Mouse (Mus musculus) left cerebral cortex, adult 8-10 months (tissue): ENCODE data around the gene Gm20388. TPM values are rescaled to one million over a fixed set of nuclear protein-coding genes. Genes with fewer than 3 reads are reported as not detected.

ENCODE experiments used
- DNase-seq, 2 experiments: peaks; one replicate each; pipeline ENCODE4 v3.0.0; 2022; ENCODE audit warnings: low spot score in 2 of 2
- total RNA-seq, 4 experiments: library from RNA; stranded (reverse); gene quantifications; 2 replicates each; pipeline ENCODE4 v1.2.4; 2022

Gm20388 gene
- total RNA-seq, 4 experiments from 2014 or later, result 10.4 to 20.8 (median 16.4) TPM

- DNase-seq, result no peak
These were observed 2350.1 kb downstream of the Gm20388 start for GRCm38 (mm10) chr8:122260755-122261154.

DNA sequence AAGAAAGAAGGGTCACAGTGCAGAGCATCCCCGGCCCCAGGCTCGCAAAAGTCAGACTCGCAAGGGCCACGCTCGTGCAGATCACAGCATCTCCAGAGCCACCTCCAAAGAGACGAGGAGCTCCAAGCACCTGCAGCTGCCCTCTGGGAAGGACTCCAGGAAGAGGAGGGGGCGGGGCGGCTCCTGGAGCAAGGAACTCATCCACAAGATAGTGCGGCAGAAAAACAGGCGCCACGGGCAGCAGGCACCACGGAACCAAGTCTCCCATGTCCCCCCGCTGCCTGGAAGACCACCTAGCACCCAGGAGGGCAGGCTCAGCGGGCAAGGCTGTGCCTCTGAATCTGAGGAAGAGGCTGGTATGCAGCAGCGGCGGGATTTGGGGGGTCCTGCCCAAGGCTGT, 2352.2 kb downstream of the Gm20388 start:
- DNase-seq, result no peak

GRCm38 (mm10) chr8:122264243-122264642, 2353.6 kb downstream of the Gm20388 start:
- DNase-seq, result peak in 1 of 2 experiments; percentile 52

DNA sequence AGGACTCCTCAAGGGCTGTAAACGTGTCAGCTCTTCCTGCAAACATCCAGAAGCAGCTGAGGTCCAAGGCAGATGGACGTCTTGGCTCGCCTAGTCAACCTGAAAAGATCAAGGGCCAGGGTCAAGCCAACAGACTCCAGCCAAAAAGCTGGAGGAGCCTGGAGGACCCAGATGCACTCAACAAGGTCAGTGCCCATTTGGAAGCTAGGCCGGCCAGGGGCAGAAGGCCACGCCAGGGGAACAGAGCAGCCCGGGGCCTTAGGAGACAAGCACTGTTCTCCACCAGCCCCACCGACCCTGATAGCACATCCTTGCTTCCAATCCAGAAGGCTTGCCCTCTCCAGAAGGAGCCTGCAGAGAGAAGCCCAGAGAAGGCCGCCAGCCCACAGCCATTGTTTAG, 2354.9 kb downstream of the Gm20388 start:
- DNase-seq, result no peak

- DNase-seq, result no peak
These were observed 2356.2 kb downstream of the Gm20388 start for GRCm38 (mm10) chr8:122266867-122267266.

DNA sequence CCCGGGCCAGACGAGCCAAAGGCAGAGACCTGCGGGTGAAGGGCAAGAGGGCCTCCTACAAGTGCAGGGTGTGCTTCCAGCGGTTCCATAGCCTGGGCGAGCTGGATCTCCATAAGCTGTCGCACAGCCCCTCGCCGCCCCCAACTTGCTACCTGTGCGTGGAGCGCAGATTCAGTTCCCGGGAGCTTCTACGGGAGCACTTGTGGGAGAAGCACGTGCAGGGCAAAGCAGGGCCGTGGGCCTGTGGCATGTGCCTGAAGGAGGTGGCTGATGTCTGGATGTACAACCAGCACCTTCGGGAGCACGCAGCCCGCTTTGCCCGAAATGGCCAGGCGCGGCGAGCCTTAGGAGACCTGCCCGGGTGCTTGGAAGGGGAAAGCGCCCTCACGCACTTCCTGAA, 2358.2 kb downstream of the Gm20388 start:
- DNase-seq, result no peak

DNA sequence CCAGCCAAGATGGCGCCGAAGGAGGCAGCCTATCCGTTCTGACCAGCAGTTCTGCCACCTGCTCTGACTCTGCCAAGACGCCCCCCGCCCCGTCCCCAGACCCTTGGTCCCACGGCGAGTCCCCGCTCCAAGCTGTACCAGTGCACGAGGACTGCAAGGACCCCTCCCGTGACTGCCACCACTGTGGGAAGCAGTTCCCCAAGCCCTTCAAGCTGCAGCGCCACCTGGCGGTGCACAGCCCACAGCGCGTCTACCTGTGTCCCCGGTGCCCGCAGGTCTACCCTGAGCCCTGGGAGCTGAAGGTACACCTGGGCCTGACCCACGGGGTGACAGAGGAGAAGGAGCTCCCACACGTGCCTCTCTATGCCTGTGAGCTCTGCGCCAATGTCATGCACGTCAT, 2358.8 kb downstream of the Gm20388 start:
- peak; percentile 52 to 84 for DNase-seq

GRCm38 (mm10) chr8:122270555-122270954, 2359.9 kb downstream of the Gm20388 start:
- no peak for DNase-seq

DNA sequence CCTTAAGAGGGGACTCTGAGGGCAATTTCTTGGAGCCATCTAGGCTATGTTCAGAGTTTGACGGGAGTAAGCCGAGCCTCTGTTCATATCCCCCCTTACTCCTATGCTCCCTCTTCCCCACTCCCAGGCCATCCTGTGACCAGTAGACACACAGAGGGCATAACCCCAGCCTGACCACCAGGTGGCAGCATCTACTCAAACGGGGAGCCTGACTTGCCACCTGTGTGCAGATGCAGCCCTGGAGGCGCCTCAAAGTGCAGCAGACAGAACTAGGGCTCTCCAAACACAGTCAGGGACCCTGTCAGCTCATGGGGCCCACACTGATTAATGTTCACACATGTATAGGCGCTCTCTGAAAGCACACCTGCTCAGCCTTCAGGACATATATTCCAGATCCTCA, 2362.5 kb downstream of the Gm20388 start:
- DNase-seq, result peak; percentile 32 to 41

GRCm38 (mm10) chr8:122273826-122274225, 2363.2 kb downstream of the Gm20388 start:
- no peak for DNase-seq

DNA sequence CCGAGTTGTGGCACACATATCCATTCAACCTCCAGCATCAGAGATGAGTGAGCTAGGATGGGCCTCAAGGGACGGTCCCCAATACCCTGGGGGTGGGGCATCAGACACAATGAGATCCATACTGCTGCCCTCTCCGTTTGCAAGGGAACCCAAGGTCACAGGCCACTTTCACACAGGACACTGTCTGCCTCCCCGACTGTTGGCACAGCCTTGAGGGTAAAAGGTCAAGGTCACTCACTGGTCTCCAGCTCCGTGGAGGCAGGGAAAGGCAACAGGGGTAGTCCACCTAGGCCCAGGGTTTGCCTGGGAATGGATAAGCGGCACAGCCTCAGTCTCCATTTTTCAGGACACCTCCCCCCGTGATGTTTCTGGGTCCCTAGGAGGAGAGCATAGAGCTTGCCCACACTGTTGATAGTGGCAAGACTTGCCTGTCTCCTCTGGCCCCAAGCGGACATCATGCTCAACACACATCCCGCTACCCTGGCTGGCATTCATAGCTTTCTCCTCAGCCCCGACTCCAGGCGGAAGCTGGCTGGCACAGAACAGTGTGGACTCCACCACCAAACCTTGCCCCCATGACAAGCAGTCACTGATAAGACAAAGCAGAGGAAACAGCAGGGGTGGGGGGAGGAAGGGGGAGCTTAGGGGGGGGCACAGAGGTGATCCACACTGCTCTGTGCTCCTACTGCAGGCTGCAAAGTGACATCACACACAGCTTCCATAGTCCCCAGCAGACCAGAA, 2364.2 kb downstream of the Gm20388 start:
- no peak for DNase-seq

DNA sequence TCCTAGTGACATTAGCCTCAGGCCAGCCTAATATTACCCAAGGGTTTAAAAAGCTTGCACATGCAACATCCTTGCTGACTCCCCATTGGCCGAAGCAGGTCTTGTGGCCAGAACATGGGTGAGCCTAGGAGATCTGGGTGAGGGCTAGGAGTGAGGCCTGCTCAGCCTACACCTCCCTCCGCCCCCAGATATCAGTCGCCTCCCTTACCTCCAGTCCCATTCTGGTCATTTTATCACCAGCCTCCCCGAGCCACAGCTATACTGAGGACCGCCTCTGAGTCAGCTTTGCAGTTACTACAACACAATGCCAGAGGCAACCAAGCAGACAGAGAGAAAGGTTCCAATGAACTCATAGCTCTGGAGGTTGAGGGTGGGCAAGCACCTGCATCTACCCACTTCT, 2365.7 kb downstream of the Gm20388 start:
- DNase-seq, result no peak

- no peak for DNase-seq
These were observed 2366.8 kb downstream of the Gm20388 start for GRCm38 (mm10) chr8:122277204-122277995.

DNA sequence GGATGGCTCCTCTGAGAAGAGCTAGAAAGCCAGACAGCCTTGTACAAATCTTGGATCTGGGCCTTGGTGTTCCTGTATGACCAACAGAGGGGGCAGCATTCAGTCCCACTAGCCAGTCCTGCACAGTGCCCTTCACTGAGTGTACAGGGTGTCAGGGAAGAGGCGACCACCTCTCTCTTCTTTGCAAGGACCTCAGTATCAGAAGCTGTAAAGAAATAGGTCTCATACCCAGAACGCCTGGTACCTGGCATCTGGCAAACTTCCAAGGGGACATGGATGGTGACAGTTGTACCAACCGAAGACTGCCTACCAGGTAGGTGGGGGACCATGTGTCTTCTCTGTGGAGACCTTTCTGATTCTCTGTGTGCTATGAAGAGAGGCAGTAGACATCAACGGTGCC, 2369.5 kb downstream of the Gm20388 start:
- no peak for DNase-seq

GRCm38 (mm10) chr8:122280588-122281316, 2370.1 kb downstream of the Gm20388 start:
- no peak for DNase-seq

DNA sequence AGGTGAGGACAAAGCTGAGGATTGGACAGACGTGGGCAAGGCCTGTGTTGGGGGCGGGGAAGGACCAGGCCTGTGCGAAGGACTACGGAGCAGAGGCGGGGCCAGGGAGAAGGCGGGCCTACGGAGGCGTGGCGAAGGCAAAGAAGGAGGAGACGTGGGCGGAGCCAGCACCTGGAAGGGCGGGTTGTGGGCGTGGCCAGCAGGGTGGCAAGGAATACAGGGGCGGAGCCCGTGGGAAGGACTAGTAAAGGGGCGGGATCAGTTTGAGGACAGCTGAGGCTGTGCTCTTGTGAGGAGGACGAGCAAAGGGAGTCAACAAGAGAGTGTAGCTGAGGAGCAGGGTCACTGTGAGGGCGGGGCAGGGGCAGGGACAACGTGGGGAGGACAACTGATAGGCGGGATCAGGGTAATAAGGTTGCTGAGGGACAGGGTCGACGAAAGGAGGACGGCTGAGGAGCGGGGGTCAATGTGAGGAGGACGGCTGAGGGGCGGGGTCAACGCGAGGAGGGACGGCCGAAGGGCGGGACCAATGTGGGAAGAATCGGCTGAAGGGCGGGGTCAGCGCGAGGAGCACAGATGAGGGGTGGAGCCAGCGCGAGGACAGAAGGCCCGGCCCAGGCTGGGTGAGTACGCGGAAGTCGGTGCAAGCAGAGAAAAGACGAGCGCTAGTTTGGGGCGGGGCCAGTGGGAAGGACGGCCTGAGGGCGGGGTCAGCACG, 2370.8 kb downstream of the Gm20388 start:
- DNase-seq, result peak; percentile 91 to 98

- no peak for DNase-seq
These were observed 2371.4 kb downstream of the Gm20388 start, which contains the start of gene Zfpm1 for GRCm38 (mm10) chr8:122282035-122282358. Zfpm1 (plus strand) TSS chr8:122282141.

- DNase-seq, result peak in 1 of 2 experiments; percentile 39
These were observed 2372.1 kb downstream of the Gm20388 start for GRCm38 (mm10) chr8:122282501-122283355.

GRCm38 (mm10) chr8:122283356-122284202, 2372.9 kb downstream of the Gm20388 start:
- DNase-seq, result peak; percentile 39 to 60
